Mouse (Mus musculus): ENCODE measurements at regions not wholly inside any gene's neighbourhood (a gene's known extent, or its start where the extent isn't known, plus 50 kb on each side); places are given as distances from the start of the nearest gene placed in this dataset.
"Not testable (repeated sequence)": the region's sequence is repeated elsewhere in the genome, so short reads cannot be mapped to it uniquely, and the experiment has no call there.

- DNase-seq (ENCODE audit: low spot score in 2 of 2), result no peak
Measured at GRCm38 (mm10) chr2:109402556-109402955, 122.0 kb upstream of the Mettl15 start.

GRCm38 (mm10) chr2:109404262-109404661 lies 123.7 kb upstream of the Mettl15 start:
- no peak for DNase-seq (ENCODE audit: low spot score in 2 of 2)

GRCm38 (mm10) chr2:109406591-109407079 lies 126.1 kb upstream of the Mettl15 start:
- DNase-seq (ENCODE audit: low spot score in 2 of 2), result no peak

- DNase-seq (ENCODE audit: low spot score in 2 of 2), result no peak
Measured at GRCm38 (mm10) chr2:109420098-109420497, 139.6 kb upstream of the Mettl15 start.

GRCm38 (mm10) chr2:109431183-109431582 lies 150.6 kb upstream of the Mettl15 start:
- no peak for DNase-seq (ENCODE audit: low spot score in 2 of 2)

GRCm38 (mm10) chr2:109442551-109443120 lies 162.1 kb upstream of the Mettl15 start:
- no peak for DNase-seq (ENCODE audit: low spot score in 2 of 2)

- DNase-seq (ENCODE audit: low spot score in 2 of 2), result no peak
Measured at GRCm38 (mm10) chr2:109443521-109444066, 163.0 kb upstream of the Mettl15 start.

- DNase-seq (ENCODE audit: low spot score in 2 of 2), result not testable (repeated sequence)
Measured at GRCm38 (mm10) chr2:109462246-109462645, 181.7 kb upstream of the Mettl15 start.

GRCm38 (mm10) chr2:109484306-109484705 lies 190.2 kb upstream of the Bdnf start:
- DNase-seq (ENCODE audit: low spot score in 2 of 2), result no peak

- DNase-seq (ENCODE audit: low spot score in 2 of 2), result no peak
Measured at GRCm38 (mm10) chr2:109487591-109487990, 186.9 kb upstream of the Bdnf start.

- peak; percentile 9 to 15 for DNase-seq (ENCODE audit: low spot score in 2 of 2)
Measured at GRCm38 (mm10) chr2:109502186-109502585, 172.3 kb upstream of the Bdnf start.

- no peak for DNase-seq (ENCODE audit: low spot score in 2 of 2)
Measured at GRCm38 (mm10) chr2:109504906-109505305, 169.6 kb upstream of the Bdnf start.

- DNase-seq (ENCODE audit: low spot score in 2 of 2), result no peak
Measured at GRCm38 (mm10) chr2:109510070-109510979, 164.2 kb upstream of the Bdnf start.

GRCm38 (mm10) chr2:109511142-109511541 lies 163.4 kb upstream of the Bdnf start:
- DNase-seq (ENCODE audit: low spot score in 2 of 2), result no peak

GRCm38 (mm10) chr2:109519261-109519660 lies 155.2 kb upstream of the Bdnf start:
- no peak for DNase-seq (ENCODE audit: low spot score in 2 of 2)

GRCm38 (mm10) chr2:109520471-109520870 lies 154.0 kb upstream of the Bdnf start:
- DNase-seq (ENCODE audit: low spot score in 2 of 2), result no peak

GRCm38 (mm10) chr2:109539519-109539918 lies 135.0 kb upstream of the Bdnf start:
- no peak for DNase-seq (ENCODE audit: low spot score in 2 of 2)

GRCm38 (mm10) chr2:109546486-109547115 lies 127.9 kb upstream of the Bdnf start:
- no peak for DNase-seq (ENCODE audit: low spot score in 2 of 2)

- no peak for DNase-seq (ENCODE audit: low spot score in 2 of 2)
Measured at GRCm38 (mm10) chr2:109554644-109555043, 119.9 kb upstream of the Bdnf start.

- peak in 1 of 2 experiments; percentile 7 for DNase-seq (ENCODE audit: low spot score in 2 of 2)
Measured at GRCm38 (mm10) chr2:109559088-109560030, 115.1 kb upstream of the Bdnf start.

GRCm38 (mm10) chr2:109562996-109563395 lies 111.5 kb upstream of the Bdnf start:
- DNase-seq (ENCODE audit: low spot score in 2 of 2), result no peak

Measured in right cerebral cortex, adult 2 months (tissue).